Comparison of ENCODE assay signal across 16 mouse cellular contexts in the genomic region with DNA sequence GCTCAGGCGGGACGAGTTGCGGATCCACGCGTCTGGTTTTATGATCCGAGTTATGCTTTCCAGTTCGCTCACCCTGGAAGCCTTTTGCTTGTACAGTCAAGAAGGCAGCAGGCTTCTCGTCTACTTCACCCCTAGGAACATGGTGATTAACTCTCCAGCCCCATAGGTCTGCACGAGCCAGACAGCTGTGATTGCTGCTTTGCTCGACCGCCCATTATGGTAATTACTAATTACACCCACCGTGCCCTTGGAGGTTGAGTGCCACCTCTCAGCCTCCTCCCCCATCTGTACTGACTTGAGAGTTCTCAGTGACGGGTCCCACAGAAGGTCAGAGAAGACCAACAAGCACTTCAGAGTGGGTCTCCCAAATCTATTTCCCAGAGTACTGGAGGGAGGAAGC. TPM values are rescaled to one million over a fixed set of nuclear protein-coding genes. Genes with fewer than 3 reads are reported as not detected.
"Had no signal": no experiment of that assay in that cellular context is flagged by ENCODE, and none has a peak within 500 bp of the region (broad histone marks: within the 10 kb centered on the region; RNA-seq: fewer than 3 reads in every experiment).

No protein-coding gene starts in this region.

- H3K9ac ChIP-seq: limb, embryonic 15.5 days; liver, embryonic 13.5 days; liver, postnatal 0 days; lung, embryonic 15.5 days; midbrain, embryonic 15.5 days; stomach, embryonic 15.5 days had no signal

- H3K27me3 ChIP-seq: limb, embryonic 15.5 days; stomach, embryonic 15.5 days had no signal

- H3K9me3 ChIP-seq: limb, embryonic 15.5 days; liver, embryonic 13.5 days; lung, embryonic 15.5 days; megakaryocyte, embryonic 14.5 days; midbrain, embryonic 15.5 days; stomach, embryonic 15.5 days had no signal

- ATAC-seq: hindbrain, postnatal 0 days; liver, postnatal 0 days; midbrain, embryonic 15.5 days had no signal

- DNase-seq: kidney, adult 18-20 months; liver, embryonic 13.5 days; liver, postnatal 0 days; lung, postnatal 14 days; right cerebral cortex, postnatal 14 days; thymus, adult 2 months; thymus, postnatal 25 days had no signal

- H3K4me2 ChIP-seq: limb, embryonic 15.5 days; liver, embryonic 13.5 days; lung, embryonic 15.5 days; midbrain, embryonic 11.5 days; midbrain, embryonic 15.5 days; stomach, embryonic 15.5 days had no signal

- H3K4me3 ChIP-seq: limb, embryonic 15.5 days; liver, embryonic 13.5 days; lung, embryonic 15.5 days; megakaryocyte, embryonic 14.5 days; midbrain, embryonic 15.5 days; stomach, embryonic 15.5 days had no signal

- H3K27ac ChIP-seq: hindbrain, postnatal 0 days; limb, embryonic 15.5 days; liver, embryonic 13.5 days; lung, embryonic 15.5 days; macrophage; midbrain, embryonic 15.5 days; stomach, embryonic 15.5 days had no signal

- H3K36me3 ChIP-seq: limb, embryonic 15.5 days; liver, embryonic 13.5 days; lung, embryonic 15.5 days; midbrain, embryonic 15.5 days; stomach, embryonic 15.5 days had no signal

RNA-seq across cellular contexts. Expression of gene Spsb1, which starts 5.2 kb away (rescaled TPM):
- total RNA-seq: monocyte, adult 5-6 weeks had no signal
